Mouse (Mus musculus): ENCODE measurements around the gene Twf2. TPM values are rescaled to one million over a fixed set of nuclear protein-coding genes. Genes with fewer than 3 reads are reported as not detected.

Twf2 gene
- total RNA-seq (2014; rRNA removed) (4.9 and 6.2 TPM in 2 replicates), polyA plus RNA-seq (2012; rRNA removed) (4.5 and 4.7 TPM in 2 replicates)

GRCm38 (mm10) chr9:106202819-106203636 lies at the start of gene Twf2:
Gene Twf2, plus strand, starts transcription at chr9:106203108.
- Histone ChIP-seq H3K27ac (replicated peaks; ENCODE audit: insufficient read depth, low read depth, low read length) (peak within 1 kb of the TSS; percentile 60), H3K27me3 (ENCODE audit: control insufficient read depth, insufficient read depth, low read length) (no peaks in the 10 kb centered on the region), H3K36me3 (ENCODE audit: control insufficient read depth, insufficient read depth, low read length) (no peaks in the 10 kb centered on the region), H3K4me3 (ENCODE audit: insufficient read depth, low read depth, low read length) (peak within 1 kb of the TSS; percentile 83), H3K9ac (ENCODE audit: low read depth, low read length) (peak within 1 kb of the TSS; percentile 87), H3K79me2 (ENCODE audit: control insufficient read depth, insufficient read depth, low read length) (no peaks in the 10 kb centered on the region), H3K4me1 (ENCODE audit: control insufficient read depth, insufficient read depth, low read length) (peaks cover 7% of the 10 kb centered on the region)
- peak; percentile 56 for DNase-seq (ENCODE audit: extremely low read depth, low read depth, low spot score)
- WGBS = 2% methylated on average over 61 of the region's 61 CpGs
- peak; percentile 35; the same call in 1 of the 2 replicates for TF ChIP-seq POLR2A (IDR thresholded peaks at IDR 0.05; ENCODE audit: extremely low read depth, insufficient read depth, low read length)
- no peak for TF ChIP-seq CTCF (IDR thresholded peaks at IDR 0.05; ENCODE audit: low read depth, low read length)

- H3K4me1 ChIP-seq (ENCODE audit: control insufficient read depth, insufficient read depth, low read length) = peaks cover 31% of the 10 kb centered on the region
- H3K36me3 ChIP-seq (ENCODE audit: control insufficient read depth, insufficient read depth, low read length) = peaks cover 14% of the 10 kb centered on the region; the same call in 1 of the 2 replicates
- H3K27me3 ChIP-seq (ENCODE audit: control insufficient read depth, insufficient read depth, low read length) = no peaks in the 10 kb centered on the region
- peak; percentile 63 for DNase-seq (ENCODE audit: extremely low read depth, low read depth, low spot score)
- peak overlapping the region; percentile 66; the same call in 1 of the 2 replicates for H3K9ac ChIP-seq (ENCODE audit: low read depth, low read length)
- peaks cover 13% of the 10 kb centered on the region; the same call in 1 of the 2 replicates for H3K79me2 ChIP-seq (ENCODE audit: control insufficient read depth, insufficient read depth, low read length)
- 0 out of 2 replicates have a peak overlapping the region, but pooled peaks have one; percentile 8 for H3K27ac ChIP-seq (replicated peaks; ENCODE audit: insufficient read depth, low read depth, low read length)
- TF ChIP-seq CTCF (IDR thresholded peaks at IDR 0.05; ENCODE audit: low read depth, low read length) (no peak), POLR2A (IDR thresholded peaks at IDR 0.05; ENCODE audit: extremely low read depth, insufficient read depth, low read length) (no peak)
- no peak overlapping the region for H3K4me3 ChIP-seq (ENCODE audit: insufficient read depth, low read depth, low read length)
- 55% methylated on average over 9 of the region's 9 CpGs for WGBS
These were observed 48.8 kb upstream of the Twf2 start for GRCm38 (mm10) chr9:106154106-106154505.

GRCm38 (mm10) chr9:106156419-106156818 lies 46.5 kb upstream of the Twf2 start:
- peak overlapping the region; percentile 4; the same call in 1 of the 2 replicates for H3K27ac ChIP-seq (replicated peaks; ENCODE audit: insufficient read depth, low read depth, low read length)
- H3K4me3 ChIP-seq (ENCODE audit: insufficient read depth, low read depth, low read length) = peak overlapping the region; percentile 95
- DNase-seq (ENCODE audit: extremely low read depth, low read depth, low spot score) = peak; percentile 72

GRCm38 (mm10) chr9:106156921-106157622 lies 45.8 kb upstream of the Twf2 start:
- 34% methylated on average over 21 of the region's 21 CpGs for WGBS
- peaks cover 14% of the 10 kb centered on the region; the same call in 1 of the 2 replicates for H3K36me3 ChIP-seq (ENCODE audit: control insufficient read depth, insufficient read depth, low read length)
- peak; percentile 66 for DNase-seq (ENCODE audit: extremely low read depth, low read depth, low spot score)
- peaks cover 13% of the 10 kb centered on the region; the same call in 1 of the 2 replicates for H3K79me2 ChIP-seq (ENCODE audit: control insufficient read depth, insufficient read depth, low read length)
- peak overlapping the region; percentile 98 for H3K27ac ChIP-seq (replicated peaks; ENCODE audit: insufficient read depth, low read depth, low read length)
- H3K4me1 ChIP-seq (ENCODE audit: control insufficient read depth, insufficient read depth, low read length) = peaks cover 37% of the 10 kb centered on the region
- peak overlapping the region; percentile 92 for H3K9ac ChIP-seq (ENCODE audit: low read depth, low read length)
- peak; percentile 46 for TF ChIP-seq CTCF (IDR thresholded peaks at IDR 0.05; ENCODE audit: low read depth, low read length)
- no peak for TF ChIP-seq POLR2A (IDR thresholded peaks at IDR 0.05; ENCODE audit: extremely low read depth, insufficient read depth, low read length)
- H3K4me3 ChIP-seq (ENCODE audit: insufficient read depth, low read depth, low read length) = peak overlapping the region; percentile 95
- no peaks in the 10 kb centered on the region for H3K27me3 ChIP-seq (ENCODE audit: control insufficient read depth, insufficient read depth, low read length)

More at GRCm38 (mm10) chr9:106156419-106156818, 46.5 kb upstream of the Twf2 start:
- Histone ChIP-seq H3K27me3 (ENCODE audit: control insufficient read depth, insufficient read depth, low read length) (no peaks in the 10 kb centered on the region), H3K79me2 (ENCODE audit: control insufficient read depth, insufficient read depth, low read length) (peaks cover 13% of the 10 kb centered on the region; the same call in 1 of the 2 replicates), H3K4me1 (ENCODE audit: control insufficient read depth, insufficient read depth, low read length) (peaks cover 37% of the 10 kb centered on the region), H3K9ac (ENCODE audit: low read depth, low read length) (peak overlapping the region; percentile 66), H3K36me3 (ENCODE audit: control insufficient read depth, insufficient read depth, low read length) (peaks cover 14% of the 10 kb centered on the region; the same call in 1 of the 2 replicates)
- TF ChIP-seq POLR2A (IDR thresholded peaks at IDR 0.05; ENCODE audit: extremely low read depth, insufficient read depth, low read length) (no peak), CTCF (IDR thresholded peaks at IDR 0.05; ENCODE audit: low read depth, low read length) (peak; percentile 53)
- 38% methylated on average over 5 of the region's 5 CpGs for WGBS

- Histone ChIP-seq H3K36me3 (ENCODE audit: control insufficient read depth, insufficient read depth, low read length) (peaks cover 14% of the 10 kb centered on the region; the same call in 1 of the 2 replicates), H3K27ac (replicated peaks; ENCODE audit: insufficient read depth, low read depth, low read length) (peak overlapping the region; percentile 98), H3K9ac (ENCODE audit: low read depth, low read length) (peak overlapping the region; percentile 92), H3K79me2 (ENCODE audit: control insufficient read depth, insufficient read depth, low read length) (peaks cover 13% of the 10 kb centered on the region; the same call in 1 of the 2 replicates), H3K4me3 (ENCODE audit: insufficient read depth, low read depth, low read length) (peak overlapping the region; percentile 95), H3K27me3 (ENCODE audit: control insufficient read depth, insufficient read depth, low read length) (no peaks in the 10 kb centered on the region), H3K4me1 (ENCODE audit: control insufficient read depth, insufficient read depth, low read length) (peaks cover 37% of the 10 kb centered on the region)
- no peak for DNase-seq (ENCODE audit: extremely low read depth, low read depth, low spot score)
- TF ChIP-seq CTCF (IDR thresholded peaks at IDR 0.05; ENCODE audit: low read depth, low read length) (no peak), POLR2A (IDR thresholded peaks at IDR 0.05; ENCODE audit: extremely low read depth, insufficient read depth, low read length) (no peak)
- 31% methylated on average over 10 of the region's 10 CpGs for WGBS
These were observed 45.3 kb upstream of the Twf2 start for GRCm38 (mm10) chr9:106157623-106157925.

All from liver, adult 2 months (tissue).